Mouse (Mus musculus) urinary bladder, postnatal 36 days (tissue): Measurements from ENCODE around the gene Ubac2.

Experiments
- DNase-seq, 2 experiments: peaks; one replicate each; pipeline ENCODE4 v3.0.0; 2022; ENCODE audit warnings: low spot score in 2 of 2, mixed read lengths in 1 of 2

Ubac2 gene

GRCm38 (mm10) chr14:122002224-122002623, 123.8 kb downstream of the Ubac2 start:
- no peak for DNase-seq

- DNase-seq: no peak
These were observed 125.4 kb downstream of the Ubac2 start for GRCm38 (mm10) chr14:122003812-122004211.

- DNase-seq: no peak
These were observed 129.8 kb downstream of the Ubac2 start for GRCm38 (mm10) chr14:122008261-122008660.

- no peak for DNase-seq
These were observed 131.1 kb downstream of the Ubac2 start for GRCm38 (mm10) chr14:122009502-122009901.

GRCm38 (mm10) chr14:122010301-122010700, 131.9 kb downstream of the Ubac2 start:
- DNase-seq: peak in 1 of 2 experiments; percentile 19

- DNase-seq: no peak
These were observed 133.3 kb downstream of the Ubac2 start for GRCm38 (mm10) chr14:122011768-122012167.

GRCm38 (mm10) chr14:122012193-122012592, 133.8 kb downstream of the Ubac2 start:
- DNase-seq: no peak

GRCm38 (mm10) chr14:122012814-122013213, 134.4 kb downstream of the Ubac2 start:
- no peak for DNase-seq

- DNase-seq: peak in 1 of 2 experiments; percentile 17
These were observed 135.1 kb downstream of the Ubac2 start for GRCm38 (mm10) chr14:122013417-122013951.

GRCm38 (mm10) chr14:122017958-122018357, 139.5 kb downstream of the Ubac2 start:
- no peak for DNase-seq

GRCm38 (mm10) chr14:122019389-122019788, 141.0 kb downstream of the Ubac2 start:
- no peak for DNase-seq

- no peak for DNase-seq
These were observed 142.1 kb downstream of the Ubac2 start for GRCm38 (mm10) chr14:122020567-122020966.

GRCm38 (mm10) chr14:122023054-122023453, 144.6 kb downstream of the Ubac2 start:
- DNase-seq: no peak

GRCm38 (mm10) chr14:122023928-122024327, 145.5 kb downstream of the Ubac2 start:
- DNase-seq: no peak

- DNase-seq: no peak
These were observed 150.7 kb downstream of the Ubac2 start for GRCm38 (mm10) chr14:122028926-122029745.

GRCm38 (mm10) chr14:122029851-122030250, 151.4 kb downstream of the Ubac2 start:
- no peak for DNase-seq

GRCm38 (mm10) chr14:122032045-122032444, 153.6 kb downstream of the Ubac2 start:
- no peak for DNase-seq

GRCm38 (mm10) chr14:122034451-122034850, 156.0 kb downstream of the Ubac2 start, which contains the start of gene Timm8a2:
Gene Timm8a2, plus strand, starts transcription at chr14:122034674.
- no peak for DNase-seq

GRCm38 (mm10) chr14:122035181-122035580, 156.8 kb downstream of the Ubac2 start:
- DNase-seq: no peak

- no peak for DNase-seq
These were observed 157.4 kb downstream of the Ubac2 start for GRCm38 (mm10) chr14:122035860-122036259.

GRCm38 (mm10) chr14:122038874-122039647, 160.6 kb downstream of the Ubac2 start:
- DNase-seq: no peak

GRCm38 (mm10) chr14:122041413-122041825, 163.0 kb downstream of the Ubac2 start:
- DNase-seq: no peak
